Mouse (Mus musculus) macrophage (primary cell): ENCODE measurements around the gene Arf6. TPM values are rescaled to one million over a fixed set of nuclear protein-coding genes. Genes with fewer than 3 reads are reported as not detected.
A peak's percentile ranks its signal among the peaks of the same experiment; 100 is the strongest.
"Not testable (repeated sequence)": the region's sequence is repeated elsewhere in the genome, so short reads cannot be mapped to it uniquely, and the experiment has no call there.

Source experiments
- H3K27ac ChIP-seq: fragments of 350-480 bp; formaldehyde crosslinking; 2 replicates; pipeline ENCODE4 v1.9.0; 2021
- H3K36me3 ChIP-seq: fragments of 350-480 bp; formaldehyde crosslinking; 2 replicates; pipeline ENCODE4 v1.9.0; 2021; ENCODE audit errors: inconsistent target
- H3K4me3 ChIP-seq: fragments of 350-480 bp; formaldehyde crosslinking; 2 replicates; pipeline ENCODE4 v1.9.0; 2021; ENCODE audit errors: inconsistent target
- H3K79me2 ChIP-seq: fragments of 350-480 bp; formaldehyde crosslinking; 2 replicates; pipeline ENCODE4 v1.9.0; 2021; ENCODE audit errors: inconsistent target
- WGBS: methylation state at CpG from one replicate; pipeline ENCODE4 v1.1.7; 2026; ENCODE audit warnings: inconsistent platforms; ENCODE audit not compliant: missing documents; 5-methylcytosine and 5-hydroxymethylcytosine counted together
- polyA plus RNA-seq: library from polyadenylated mRNA; stranded (reverse); fragments of 250-400 nt; gene quantifications from 3 replicates; pipeline ENCODE4 v1.2.4, GENCODE M21; 2018; ENCODE audit warnings: inconsistent platforms
- total RNA-seq, 78 experiments: library from RNA; depleted of rRNA; stranded (reverse); fragments of 250-400 nt; gene quantifications; 1 replicate in 9 of 78; 2 replicates in 24 of 78; 3 replicates in 43 of 78; 4 replicates in 2 of 78; pipeline ENCODE4 v1.2.4; 2018; ENCODE audit warnings: inconsistent platforms in 56 of 78

Gene Arf6
- 10 to 100 TPM; 24.2 to 52.1 (median 39.1) TPM for total RNA-seq (2018; cell fraction: chromatin; rRNA removed)
- total RNA-seq (2018; cell fraction: cytosol; rRNA removed) = 100 to 1,000 TPM; 164 to 272 (median 215) TPM
- 100 to 1,000 TPM in 24 of 26 experiments, 10 to 100 TPM in 2; 93.7 to 259 (median 148) TPM for total RNA-seq (2018; cell fraction: nucleus; rRNA removed)
- polyA plus RNA-seq = 84.8 to 161 TPM (median 114 TPM) in 3 replicates

- peak within 1 kb of the TSS; percentile 86 for H3K4me3 ChIP-seq
- under 1% methylated on average over 57 of the region's 121 CpGs for WGBS
- H3K79me2 ChIP-seq = peaks cover 46% of the 10 kb centered on the region
- H3K27ac ChIP-seq = peak within 1 kb of the TSS; percentile 81
- no peaks in the 10 kb centered on the region for H3K36me3 ChIP-seq
Measured at GRCm38 (mm10) chr12:69371854-69372671, at the start of gene Arf6, which contains the start of gene Gm9887. TSS of gene Arf6 (plus strand) at chr12:69372150. TSS of gene Gm9887 (minus strand) at chr12:69372458.

- H3K4me3 ChIP-seq = no peak overlapping the region
- 7% methylated on average over 3 of the region's 3 CpGs for WGBS
- no peaks in the 10 kb centered on the region; the same call in 1 of the 2 replicates for H3K79me2 ChIP-seq
- peak overlapping the region; percentile 58 for H3K27ac ChIP-seq
- peaks cover 33% of the 10 kb centered on the region; the same call in 1 of the 2 replicates for H3K36me3 ChIP-seq
Measured at GRCm38 (mm10) chr12:69331187-69331586, 40.8 kb upstream of the Arf6 start.

- WGBS = 19% methylated on average over 1 of the region's 1 CpGs
- Histone ChIP-seq H3K79me2 (peaks cover 4% of the 10 kb centered on the region; the same call in 1 of the 2 replicates), H3K4me3 (no peak overlapping the region), H3K27ac (peak overlapping the region; percentile 58), H3K36me3 (peaks cover 38% of the 10 kb centered on the region)
Measured at GRCm38 (mm10) chr12:69332147-69332546, 39.8 kb upstream of the Arf6 start.

- WGBS = 93% methylated on average over 2 of the region's 2 CpGs
- H3K79me2 ChIP-seq = peaks cover 4% of the 10 kb centered on the region; the same call in 1 of the 2 replicates
- no peak overlapping the region for H3K27ac ChIP-seq
- H3K36me3 ChIP-seq = peaks cover 46% of the 10 kb centered on the region
- no peak overlapping the region for H3K4me3 ChIP-seq
Measured at GRCm38 (mm10) chr12:69333547-69333946, 38.4 kb upstream of the Arf6 start.

GRCm38 (mm10) chr12:69349928-69350327, 22.0 kb upstream of the Arf6 start:
- H3K27ac ChIP-seq = no peak overlapping the region
- peaks cover 64% of the 10 kb centered on the region for H3K36me3 ChIP-seq
- H3K79me2 ChIP-seq = peaks cover 7% of the 10 kb centered on the region; the same call in 1 of the 2 replicates
- WGBS = 86% methylated on average over 2 of the region's 2 CpGs
- H3K4me3 ChIP-seq = no peak overlapping the region

GRCm38 (mm10) chr12:69351685-69352084, 20.3 kb upstream of the Arf6 start:
- Histone ChIP-seq H3K4me3 (no peak overlapping the region), H3K36me3 (peaks cover 51% of the 10 kb centered on the region), H3K27ac (no peak overlapping the region), H3K79me2 (peaks cover 25% of the 10 kb centered on the region)
- 100% methylated on average over 1 of the region's 1 CpGs for WGBS

- 1% methylated on average over 37 of the region's 50 CpGs for WGBS
- Histone ChIP-seq H3K36me3 (peaks cover 17% of the 10 kb centered on the region; the same call in 1 of the 2 replicates), H3K79me2 (peaks cover 32% of the 10 kb centered on the region), H3K4me3 (peak within 1 kb of the TSS; percentile 87), H3K27ac (peak within 1 kb of the TSS; percentile 51)
Measured at GRCm38 (mm10) chr12:69356546-69357299, 15.2 kb upstream of the Arf6 start, which contains the start of gene Nemf. TSS of gene Nemf (minus strand) at chr12:69357165.

- H3K27ac ChIP-seq = peak overlapping the region; percentile 51
- peaks cover 32% of the 10 kb centered on the region for H3K79me2 ChIP-seq
- peaks cover 12% of the 10 kb centered on the region; the same call in 1 of the 2 replicates for H3K36me3 ChIP-seq
- 6% methylated on average over 13 of the region's 13 CpGs for WGBS
- peak overlapping the region; percentile 87 for H3K4me3 ChIP-seq
Measured at GRCm38 (mm10) chr12:69357300-69357646, 14.7 kb upstream of the Arf6 start.

- peaks cover 18% of the 10 kb centered on the region for H3K79me2 ChIP-seq
- no peak overlapping the region for H3K27ac ChIP-seq
- H3K36me3 ChIP-seq = no peaks in the 10 kb centered on the region
- no peak overlapping the region for H3K4me3 ChIP-seq
- 13% methylated on average over 5 of the region's 5 CpGs for WGBS
Measured at GRCm38 (mm10) chr12:69360655-69360996, 11.3 kb upstream of the Arf6 start.

GRCm38 (mm10) chr12:69360997-69361899, 10.7 kb upstream of the Arf6 start:
- H3K36me3 ChIP-seq = not testable (repeated sequence)
- Histone ChIP-seq H3K79me2 (peaks cover 12% of the 10 kb centered on the region), H3K4me3 (peak overlapping the region; percentile 39), H3K27ac (peak overlapping the region; percentile 85)
- 0% methylated on average over 30 of the region's 50 CpGs for whole genome bisulfite sequencing

- no peaks in the 10 kb centered on the region for H3K36me3 ChIP-seq
- H3K79me2 ChIP-seq = peaks cover 5% of the 10 kb centered on the region; the same call in 1 of the 2 replicates
- H3K4me3 ChIP-seq = peak overlapping the region; percentile 39
- peak overlapping the region; percentile 85 for H3K27ac ChIP-seq
- 12% methylated on average over 10 of the region's 10 CpGs for WGBS
Measured at GRCm38 (mm10) chr12:69361919-69362318, 10.0 kb upstream of the Arf6 start.

GRCm38 (mm10) chr12:69362388-69362787, 9.6 kb upstream of the Arf6 start:
- WGBS = 67% methylated on average over 4 of the region's 4 CpGs
- H3K36me3 ChIP-seq = no peaks in the 10 kb centered on the region
- H3K27ac ChIP-seq = peak overlapping the region; percentile 85
- H3K4me3 ChIP-seq = peak overlapping the region; percentile 39
- peaks cover under 1% of the 10 kb centered on the region; the same call in 1 of the 2 replicates for H3K79me2 ChIP-seq

- H3K79me2 ChIP-seq, H3K4me3 ChIP-seq, H3K36me3 ChIP-seq, H3K27ac ChIP-seq: not testable (repeated sequence)
- WGBS = 89% methylated on average over 5 of the region's 7 CpGs
Measured at GRCm38 (mm10) chr12:69363110-69363509, 8.8 kb upstream of the Arf6 start.
